Mouse (Mus musculus): ENCODE measurements around the gene Atp11c.

GRCm38 (mm10) chrX:60255346-60255745 is 337.2 kb downstream of the Atp11c start:
- no peak for TF ChIP-seq CTCF (IDR thresholded peaks at IDR 0.05; ENCODE audit: low read depth)
- TF ChIP-seq EP300 (IDR thresholded peaks at IDR 0.05; ENCODE audit: low read depth) = no peak

Measured in liver, postnatal 0 days (tissue).